In the genomic region with DNA sequence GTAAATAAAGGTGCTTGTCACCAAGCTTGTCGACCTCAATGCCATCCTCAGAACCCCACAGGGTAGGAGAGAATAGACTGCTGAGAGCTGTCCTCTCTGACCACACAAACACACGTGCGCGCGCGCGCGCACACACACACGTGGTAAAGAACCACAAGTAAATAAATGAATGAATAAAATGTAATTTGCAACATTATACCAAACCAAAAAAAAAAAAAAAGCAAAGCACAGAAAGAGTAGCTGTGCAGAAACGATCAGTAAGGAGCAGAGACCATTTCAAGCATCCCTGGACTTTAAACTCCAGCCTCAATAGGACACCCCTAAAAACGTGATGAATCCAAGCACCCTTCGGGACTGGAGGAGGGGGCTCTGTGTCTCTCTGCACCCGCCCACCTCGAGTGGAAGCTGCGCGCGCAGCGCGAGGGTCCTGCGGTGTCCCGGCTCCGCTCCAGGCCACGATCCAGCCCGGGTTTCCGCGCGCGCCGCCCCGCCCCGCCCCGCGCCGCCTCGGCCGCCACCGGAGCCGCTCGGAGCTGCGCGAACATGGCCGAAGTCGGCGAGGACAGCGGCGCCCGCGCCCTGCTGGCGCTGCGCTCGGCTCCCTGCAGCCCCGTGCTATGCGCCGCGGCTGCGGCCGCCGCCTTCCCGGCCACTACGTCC, we compare ENCODE assay signal across 8 mouse cellular contexts. TPM values are rescaled to one million over a fixed set of nuclear protein-coding genes. Genes with fewer than 3 reads are reported as not detected.
DNase-seq lines count a peak whose midpoint lies in the region; ATAC-seq and TF ChIP-seq lines count a peak whose summit lies in the region.

Gene Foxk1, plus strand, starts transcription at position 517 of the 660 bp plus-strand sequence.

- H3K79me2 ChIP-seq in liver, adult 2 months (ENCODE audit: control insufficient read depth, insufficient read depth, low read length): peaks cover 38% of the 10 kb centered on the region

- peaks cover 12% of the 10 kb centered on the region for H3K36me3 ChIP-seq in heart, embryonic 13.5 days
- H3K36me3 ChIP-seq in kidney, postnatal 0 days (ENCODE audit: insufficient read depth, low read length): no peaks in the 10 kb centered on the region; the same call in 1 of the 2 replicates
- H3K36me3 ChIP-seq in liver, adult 2 months (ENCODE audit: control insufficient read depth, insufficient read depth, low read length): no peaks in the 10 kb centered on the region

- peak; percentile 48; the same call in 1 of the 2 replicates for TF ChIP-seq POLR2A in liver, adult 2 months (IDR thresholded peaks at IDR 0.05; ENCODE audit: extremely low read depth, insufficient read depth, low read length)

- WGBS in heart, embryonic 13.5 days: under 1% methylated on average over 54 of the region's 60 CpGs
- WGBS in kidney, postnatal 0 days: under 1% methylated on average over 59 of the region's 60 CpGs
- WGBS in liver, adult 2 months: 5% methylated on average over 54 of the region's 60 CpGs

- H3K4me2 ChIP-seq in heart, embryonic 13.5 days: peak within 1 kb of the TSS; percentile 93
- peak within 1 kb of the TSS; percentile 83 for H3K4me2 ChIP-seq in kidney, postnatal 0 days (ENCODE audit: low read length)

- H3K9ac ChIP-seq in heart, embryonic 13.5 days: peak within 1 kb of the TSS; percentile 99
- peak within 1 kb of the TSS; percentile 95 for H3K9ac ChIP-seq in kidney, postnatal 0 days (ENCODE audit: low read depth, low read length)
- peak within 1 kb of the TSS; percentile 100 for H3K9ac ChIP-seq in liver, adult 2 months (ENCODE audit: low read depth, low read length)

- H3K9me3 ChIP-seq in heart, embryonic 13.5 days: no peaks in the 10 kb centered on the region
- no peaks in the 10 kb centered on the region for H3K9me3 ChIP-seq in kidney, postnatal 0 days (replicated peaks; ENCODE audit: low read length)

- peak within 1 kb of the TSS; percentile 38 for H3K27ac ChIP-seq in brown adipose tissue, adult 24 weeks (replicated peaks; ENCODE audit: low read depth, low read length)
- H3K27ac ChIP-seq in heart, embryonic 13.5 days (replicated peaks): peak within 1 kb of the TSS; percentile 93
- peak within 1 kb of the TSS; percentile 93 for H3K27ac ChIP-seq in kidney, postnatal 0 days
- H3K27ac ChIP-seq in liver, adult 2 months (replicated peaks; ENCODE audit: insufficient read depth, low read depth, low read length): peak within 1 kb of the TSS; percentile 89

- H3K4me1 ChIP-seq in brown adipose tissue, adult 24 weeks (ENCODE audit: control insufficient read depth, insufficient read depth, insufficient read length, low read length): peaks cover 18% of the 10 kb centered on the region
- peaks cover 47% of the 10 kb centered on the region for H3K4me1 ChIP-seq in heart, embryonic 13.5 days
- H3K4me1 ChIP-seq in kidney, postnatal 0 days (replicated peaks; ENCODE audit: insufficient read depth, low read length): peaks cover 32% of the 10 kb centered on the region
- peaks cover 36% of the 10 kb centered on the region for H3K4me1 ChIP-seq in liver, adult 2 months (ENCODE audit: control insufficient read depth, insufficient read depth, low read length)

- peak; percentile 88 for DNase-seq in kidney, postnatal 0 days (ENCODE audit: low spot score)
- peak; percentile 46 for DNase-seq in liver, adult 2 months (ENCODE audit: extremely low read depth, low read depth, low spot score)
- DNase-seq in spleen, postnatal 36 days (ENCODE audit: low spot score in 2 of 2): peak; percentile 87

- peak; percentile 80 for ATAC-seq in CD4-positive, CD25-positive, alpha-beta regulatory T cell, adult 4 months
- peak; percentile 90 for ATAC-seq in erythroid progenitor cell, adult 5-6 weeks (replicated peaks; ENCODE audit: low FRiP score, poor library complexity, severe bottlenecking)
- peak; percentile 83 for ATAC-seq in heart, embryonic 13.5 days (ENCODE audit: extremely low read depth, insufficient number of reproducible peaks, low FRiP score, low TSS enrichment)
- ATAC-seq in kidney, postnatal 0 days (replicated peaks; ENCODE audit: low FRiP score, low read depth): peak; percentile 89
- ATAC-seq in monocyte, adult 5-6 weeks (replicated peaks; ENCODE audit: insufficient number of reproducible peaks, low FRiP score, low TSS enrichment, poor library complexity, severe bottlenecking): no peak

- H3K4me3 ChIP-seq in brown adipose tissue, adult 24 weeks (ENCODE audit: insufficient read depth, low read depth, low read length): peak within 1 kb of the TSS; percentile 98
- peak within 1 kb of the TSS; percentile 99 for H3K4me3 ChIP-seq in heart, embryonic 13.5 days
- peak within 1 kb of the TSS; percentile 90 for H3K4me3 ChIP-seq in kidney, postnatal 0 days (replicated peaks; ENCODE audit: low read depth, low read length)
- peak within 1 kb of the TSS; percentile 98 for H3K4me3 ChIP-seq in liver, adult 2 months (ENCODE audit: insufficient read depth, low read depth, low read length)

- no peak for TF ChIP-seq CTCF in kidney, postnatal 0 days (IDR thresholded peaks at IDR 0.05; ENCODE audit: low read depth)
- no peak for TF ChIP-seq CTCF in liver, adult 2 months (IDR thresholded peaks at IDR 0.05; ENCODE audit: low read depth, low read length)

- no peaks in the 10 kb centered on the region for H3K27me3 ChIP-seq in heart, embryonic 13.5 days (replicated peaks)
- no peaks in the 10 kb centered on the region for H3K27me3 ChIP-seq in kidney, postnatal 0 days (ENCODE audit: insufficient read depth, low read length)
- no peaks in the 10 kb centered on the region for H3K27me3 ChIP-seq in liver, adult 2 months (ENCODE audit: control insufficient read depth, insufficient read depth, low read length)

RNA-seq across cellular contexts. Expression of gene Foxk1, which starts in this region (rescaled TPM):
- 10 to 100 TPM in 1 of 2 experiments, 1 to 10 TPM in 1; 8.2 to 13.2 TPM for polyA plus RNA-seq in CD4-positive, CD25-positive, alpha-beta regulatory T cell, adult 4 months (2017; shearing (Covaris generic))
- polyA plus RNA-seq in brown adipose tissue, adult 24 weeks (2012; ENCODE audit: insufficient read depth, insufficient read length, missing spikeins): 7.1 and 8.0 TPM in 2 replicates
- 3.8 and 6.1 TPM in 2 replicates for total RNA-seq in erythroid progenitor cell, adult 5-6 weeks (2015; ENCODE audit: low replicate concordance)
- total RNA-seq in erythroid progenitor cell, adult 5-6 weeks (2017; ENCODE audit: low replicate concordance): 1.9 and 3.5 TPM in 2 replicates
- 3.4 and 4.3 TPM in 2 replicates for polyA plus RNA-seq in heart, embryonic 13.5 days (2015; fragmentation: Nextera tagmentation; extraction: Ambion mirVana)
- 5.6 and 5.8 TPM in 2 replicates for polyA plus RNA-seq in kidney, postnatal 0 days (2015; fragmentation: Nextera tagmentation; extraction: Ambion mirVana)
- total RNA-seq in liver, adult 2 months (2014; rRNA removed): 3.0 and 5.0 TPM in 2 replicates
- polyA plus RNA-seq in liver, adult 2 months (2012; rRNA removed): 7.2 and 7.6 TPM in 2 replicates
- total RNA-seq in monocyte, adult 5-6 weeks (2017): 17.6 to 31.2 TPM (median 21.7 TPM) in 3 replicates

Comparison
In these comparisons a context has a peak if more than half of its experiments do, and no peak if none do; other contexts are left out.
1. H3K27ac ChIP-seq: peak in every context shown above with its lines; median percentile 93 in heart, embryonic 13.5 days; 93 in kidney, postnatal 0 days; 89 in liver, adult 2 months; 38 in brown adipose tissue, adult 24 weeks.